Mouse (Mus musculus) lung, postnatal 0 days (tissue): ENCODE measurements around the gene Arfgef2.

Experiments used
- CTCF ChIP-seq: IDR thresholded peaks from 2 replicates; pipeline ENCODE4 v1.5.1; 2016; ENCODE audit warnings: antibody characterized with exemption, mild to moderate bottlenecking
- EP300 ChIP-seq: IDR thresholded peaks from 2 replicates; pipeline ENCODE4 v1.6.1; 2016; ENCODE audit warnings: antibody characterized with exemption, mild to moderate bottlenecking, control low read depth

DNA sequence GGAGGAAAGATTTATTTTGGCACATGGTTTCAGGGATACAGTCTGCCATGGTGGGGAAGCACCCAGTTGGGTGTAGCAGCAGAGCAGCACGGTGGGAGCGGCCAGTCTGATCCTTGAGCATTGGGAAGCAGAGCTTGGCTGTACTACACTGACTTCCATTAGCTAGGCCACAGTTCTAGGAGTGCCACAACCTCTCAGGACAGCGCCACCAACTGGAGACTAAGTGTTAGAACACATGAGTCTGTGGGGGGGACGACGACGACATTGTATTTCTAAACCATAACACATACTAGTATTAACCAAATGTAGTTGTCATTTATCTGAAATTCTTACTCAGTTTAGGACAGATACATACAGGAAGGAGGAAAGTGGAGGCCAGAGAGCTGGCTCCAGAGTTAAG, 21.0 kb upstream of the Arfgef2 start:
- TF ChIP-seq EP300 = no peak
- TF ChIP-seq CTCF = peak; percentile 51
